Mouse (Mus musculus) bone marrow macrophage, adult 2 months (primary cell): ENCODE measurements around the gene Serinc5.

Source experiments
- CTCF ChIP-seq: IDR thresholded peaks from 2 replicates; pipeline ENCODE4 v1.5.1; 2012; ENCODE audit warnings: low read depth, mild to moderate bottlenecking, low read length, moderate library complexity
- POLR2A ChIP-seq: IDR thresholded peaks from 2 replicates; pipeline ENCODE4 v1.6.1; 2012; ENCODE audit warnings: mild to moderate bottlenecking, low read depth, low read length, borderline replicate concordance

DNA sequence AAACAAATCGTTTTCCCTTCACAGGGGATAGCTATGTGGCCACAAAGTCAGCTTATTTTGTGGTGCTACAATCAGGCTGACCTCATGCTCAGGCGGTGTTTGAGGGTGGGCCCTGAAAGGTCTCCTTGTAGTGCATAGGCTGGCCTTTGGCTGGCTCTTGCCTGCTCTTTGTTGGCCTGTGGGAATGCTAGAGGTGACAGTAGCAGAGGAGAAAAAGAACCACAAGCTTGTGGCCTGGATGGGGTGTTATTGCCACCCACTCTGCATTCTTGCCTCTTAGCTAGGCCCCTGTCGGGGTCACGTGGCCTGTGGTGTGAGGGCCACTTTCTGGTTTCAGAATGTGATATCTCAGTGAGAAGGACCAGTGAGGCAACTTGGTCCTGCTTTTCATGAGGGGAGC lies 54.1 kb downstream of the Serinc5 start:
- TF ChIP-seq CTCF: no peak
- TF ChIP-seq POLR2A: no peak
